Mouse (Mus musculus) left cerebral cortex, adult 2 months (tissue): Measurements from ENCODE around the gene Btbd3. TPM values are rescaled to one million over a fixed set of nuclear protein-coding genes. Genes with fewer than 3 reads are reported as not detected.

ENCODE experiments used
- DNase-seq, 2 experiments: peaks; one replicate each; pipeline ENCODE4 v3.0.0; 2021 to 2022; ENCODE audit warnings: low spot score in 2 of 2, mixed read lengths in 1 of 2; ENCODE audit errors: extremely low spot score in 1 of 2
- H3K27ac ChIP-seq: fragments of 200-600 bp; 2 replicates; pipeline ENCODE4 v1.8.1; 2022
- H3K4me3 ChIP-seq: fragments of 200-600 bp; 2 replicates; pipeline ENCODE4 v1.8.1; 2022
- CTCF ChIP-seq: fragments of 200-600 bp; IDR thresholded peaks from 2 replicates; pipeline ENCODE4 v1.8.1; 2022; ENCODE audit warnings: antibody characterized with exemption, mild to moderate bottlenecking, moderate library complexity
- intact Hi-C: fragments of 180-260 bp; cut with DNase I; formaldehyde crosslinking; loops from one replicate; pipeline ENCODE4 v1.15.1; 2025
- long read RNA-seq, 2 experiments: library from polyadenylated mRNA; stranded (forward); transcript quantifications; one replicate each; pipeline ENCODE4 v2.0.0; 2021; ENCODE audit warnings: borderline mapping rate in 2 of 2
- total RNA-seq, 2 experiments: library from RNA; stranded (reverse); gene quantifications; 2 replicates each; pipeline ENCODE4 v1.2.3; 2021

The Btbd3 gene
- total RNA-seq = 100 to 1,000 TPM; 153 to 161 TPM
- long read RNA-seq, experiment 1, full-length matches to known transcripts = 115 of 140 reads
- long read RNA-seq, experiment 1, partial matches to known transcripts = 19 of 140 reads
- long read RNA-seq, experiment 1, other reads (novel, unspliced or antisense) = 6 of 140 reads
- long read RNA-seq, experiment 2, full-length matches to known transcripts = 134 of 164 reads
- long read RNA-seq, experiment 2, partial matches to known transcripts = 23 of 164 reads
- long read RNA-seq, experiment 2, other reads (novel, unspliced or antisense) = 7 of 164 reads

DNA sequence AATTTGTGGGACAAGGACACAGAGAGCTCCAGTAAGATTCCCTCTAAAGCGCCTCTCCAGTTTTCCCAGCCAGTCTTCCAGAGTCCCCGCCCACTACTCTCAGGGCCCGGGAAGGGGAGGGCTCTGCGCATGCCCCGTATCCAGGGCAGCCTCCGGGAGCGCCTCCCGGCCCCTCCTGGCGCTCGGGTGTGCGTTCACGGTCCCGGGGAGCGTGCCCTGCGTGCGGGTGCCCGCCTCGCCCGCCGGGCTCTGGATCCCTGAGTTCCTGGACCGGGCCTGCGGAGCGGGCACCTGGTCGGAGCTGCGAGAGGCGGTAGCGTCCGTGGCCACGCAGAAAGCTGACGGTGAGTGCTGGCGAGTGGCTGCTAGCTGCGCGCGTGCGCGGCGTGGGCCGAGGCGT lies at the start of gene Btbd3:
Gene Btbd3 (plus strand): TSS at position 155 of the 400 bp plus-strand sequence.
- peak within 1 kb of the TSS; percentile 94 for H3K27ac ChIP-seq
- no peak; the same call in 1 of the 2 replicates for TF ChIP-seq CTCF
- DNase-seq = peak; percentile 93 to 94
- intact Hi-C loops = loop anchor here (5.0 to 10.0 kb wide), 2 partner anchors 209 to 1242 kb away; no protein-coding TSS in a partner anchor
- peak within 1 kb of the TSS; percentile 89 for H3K4me3 ChIP-seq

DNA sequence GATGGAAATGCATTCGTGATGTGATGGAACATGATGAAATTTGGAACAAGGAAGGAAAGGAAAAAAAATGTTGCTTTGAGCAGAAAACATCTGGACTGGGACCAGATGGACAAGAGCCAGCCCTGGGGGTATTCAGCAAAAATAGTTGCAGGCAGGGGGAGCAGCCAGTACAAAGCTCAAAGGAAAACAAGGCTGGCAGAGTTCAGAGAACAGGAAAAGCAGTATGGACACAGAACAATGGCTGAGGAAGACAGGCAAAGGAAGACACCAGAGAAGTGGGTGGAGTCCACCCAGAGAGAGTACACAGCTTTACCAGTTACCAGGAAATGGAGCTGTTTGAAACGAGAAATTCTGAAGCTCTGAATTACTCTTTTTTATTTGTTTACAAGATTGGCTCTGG lies 40.8 kb upstream of the Btbd3 start:
- Histone ChIP-seq H3K27ac (0 out of 2 replicates have a peak overlapping the region, but pooled peaks have one; percentile 24), H3K4me3 (no peak overlapping the region)
- TF ChIP-seq CTCF = peak; percentile 7
- peak in 1 of 2 experiments; percentile 13 for DNase-seq
- intact Hi-C loops = no loop called here

DNA sequence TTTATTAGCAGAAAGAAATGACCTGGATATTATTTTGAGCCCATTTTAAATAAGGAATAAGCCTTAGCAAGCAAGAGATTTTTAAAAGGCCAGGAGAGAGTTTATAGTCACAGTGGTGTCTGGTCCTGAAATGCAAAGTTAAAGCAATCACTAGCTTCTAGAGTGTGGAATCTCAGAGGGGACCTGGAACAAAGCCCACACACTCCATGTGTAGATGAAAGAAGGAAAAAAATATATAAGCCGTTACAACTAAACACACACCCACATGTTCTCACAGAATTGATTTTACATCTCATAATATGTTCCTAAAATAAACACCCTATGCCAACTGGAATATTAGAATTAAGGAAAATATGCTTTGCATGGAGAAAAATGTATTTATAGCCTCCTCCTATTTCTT lies 36.1 kb upstream of the Btbd3 start:
- no peak for TF ChIP-seq CTCF
- Histone ChIP-seq H3K4me3 (no peak overlapping the region), H3K27ac (no peak overlapping the region)
- no peak for DNase-seq
- intact Hi-C loops = no loop called here

GRCm38 (mm10) chr2:138232247-138232646 lies 24.1 kb upstream of the Btbd3 start:
- Histone ChIP-seq H3K4me3 (no peak overlapping the region), H3K27ac (no peak overlapping the region)
- no peak for TF ChIP-seq CTCF
- DNase-seq = no peak
- intact Hi-C loops = no loop called here

- TF ChIP-seq CTCF = no peak
- no peak for DNase-seq
- intact Hi-C loops = no loop called here
Observed at GRCm38 (mm10) chr2:138236149-138236548, 20.2 kb upstream of the Btbd3 start.

GRCm38 (mm10) chr2:138242452-138242851 lies 13.9 kb upstream of the Btbd3 start:
- intact Hi-C loops = no loop called here
- no peak for TF ChIP-seq CTCF
- Histone ChIP-seq H3K27ac (no peak overlapping the region), H3K4me3 (no peak overlapping the region)
- DNase-seq = no peak

More at GRCm38 (mm10) chr2:138236149-138236548, 20.2 kb upstream of the Btbd3 start:
- Histone ChIP-seq H3K4me3 (no peak overlapping the region), H3K27ac (no peak overlapping the region)

- no peak overlapping the region for H3K27ac ChIP-seq
- intact Hi-C loops = no loop called here
- DNase-seq = peak in 1 of 2 experiments; percentile 36
- no peak overlapping the region for H3K4me3 ChIP-seq
- peak; percentile 6 for TF ChIP-seq CTCF
Observed at GRCm38 (mm10) chr2:138245631-138246289, 10.6 kb upstream of the Btbd3 start.

DNA sequence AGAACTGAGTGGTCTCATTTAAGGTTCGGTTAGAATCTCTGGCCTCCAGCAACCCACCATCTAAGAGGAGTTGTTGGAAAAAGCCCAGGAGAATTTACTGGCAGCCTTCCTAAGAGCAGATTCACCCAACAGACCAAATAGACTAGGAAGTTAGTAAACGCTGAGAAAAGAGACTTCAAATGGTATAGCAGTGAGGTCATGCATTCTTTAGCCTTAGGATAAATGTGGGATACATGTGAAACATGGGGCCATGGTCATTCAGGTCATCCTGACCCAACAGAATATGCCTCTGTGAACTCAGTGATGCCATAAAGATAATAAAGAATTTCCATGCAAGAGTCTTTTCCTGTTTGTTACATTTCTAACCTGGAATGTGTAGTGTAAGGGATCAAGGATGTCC lies 8.4 kb upstream of the Btbd3 start:
- DNase-seq = no peak
- no peak overlapping the region for H3K27ac ChIP-seq
- intact Hi-C loops = no loop called here
- TF ChIP-seq CTCF = no peak
- H3K4me3 ChIP-seq = no peak overlapping the region

GRCm38 (mm10) chr2:138256851-138257471 lies 596 bp downstream of the Btbd3 start:
- no peak for TF ChIP-seq CTCF
- Histone ChIP-seq H3K4me3 (peak overlapping the region; percentile 89), H3K27ac (peak overlapping the region; percentile 94)
- intact Hi-C loops = loop anchor here (1.0 to 10.0 kb wide), 3 partner anchors 21 to 1242 kb away; no protein-coding TSS in a partner anchor
- DNase-seq = no peak

DNA sequence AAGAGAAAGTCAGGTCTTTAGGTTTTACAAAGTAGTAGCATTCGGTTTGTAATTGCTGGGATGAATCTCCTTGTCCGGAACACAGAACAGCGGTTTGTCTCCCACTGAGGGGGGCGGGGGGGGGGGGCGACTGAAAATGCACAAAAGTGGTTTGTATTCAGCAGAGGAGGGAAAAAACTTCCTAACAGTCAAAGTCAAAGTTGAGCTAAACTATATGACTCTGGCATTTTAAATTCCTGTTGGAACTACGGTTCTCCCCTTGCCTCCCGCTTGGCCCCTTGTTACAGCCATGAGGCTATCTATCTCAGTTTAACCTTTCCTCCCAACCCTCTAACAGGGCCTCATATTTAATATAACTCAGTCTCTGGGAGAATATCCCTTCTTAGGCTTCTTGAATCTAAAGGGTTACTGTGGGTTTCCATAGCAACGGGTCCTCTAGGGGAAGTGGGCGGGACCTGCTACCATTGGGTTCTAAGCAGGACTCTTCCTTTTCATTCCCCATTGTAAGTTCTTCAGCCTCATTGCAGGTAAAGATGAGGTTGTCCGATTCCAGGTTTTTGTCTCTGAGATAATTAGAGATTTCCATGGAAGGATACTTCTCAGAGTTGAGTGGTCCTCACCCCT lies 1.4 kb downstream of the Btbd3 start:
- intact Hi-C loops = loop anchor here (1.0 to 10.0 kb wide), 3 partner anchors 20 to 1243 kb away; no protein-coding TSS in a partner anchor
- no peak for TF ChIP-seq CTCF
- Histone ChIP-seq H3K4me3 (peak overlapping the region; percentile 89), H3K27ac (peak overlapping the region; percentile 94)
- no peak for DNase-seq

DNA sequence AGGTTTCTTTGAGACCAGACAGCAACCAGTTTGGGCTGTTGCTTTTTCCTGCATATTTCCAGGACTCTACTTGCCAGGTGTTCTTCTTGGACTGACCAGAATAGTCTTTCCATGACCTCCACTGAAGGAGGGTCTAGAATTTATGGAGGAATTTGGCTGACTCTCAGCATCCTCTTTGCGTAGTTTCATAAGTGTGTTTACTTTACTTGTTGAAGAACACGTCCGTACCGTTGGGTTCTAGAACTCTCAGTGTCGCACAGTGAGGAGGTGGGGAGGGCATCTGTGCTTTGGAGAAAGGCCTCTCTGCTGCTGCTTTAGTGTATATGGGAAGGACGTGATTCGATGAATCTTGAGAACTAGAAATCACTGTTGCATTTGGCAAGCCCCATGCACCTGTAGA lies 4.8 kb downstream of the Btbd3 start:
- no peak for DNase-seq
- H3K4me3 ChIP-seq = no peak overlapping the region
- intact Hi-C loops = no loop called here
- H3K27ac ChIP-seq = no peak overlapping the region
- TF ChIP-seq CTCF = no peak

GRCm38 (mm10) chr2:138262885-138263284 lies 6.5 kb downstream of the Btbd3 start:
- intact Hi-C loops = no loop called here
- TF ChIP-seq CTCF = no peak
- no peak for DNase-seq
- no peak overlapping the region for H3K4me3 ChIP-seq
- H3K27ac ChIP-seq = no peak overlapping the region; the same call in 1 of the 2 replicates
